Mouse (Mus musculus): ENCODE results near the gene Hist1h2be. TPM values are rescaled to one million over a fixed set of nuclear protein-coding genes. Genes with fewer than 3 reads are reported as not detected.
"Not testable (repeated sequence)": the region's sequence is repeated elsewhere in the genome, so short reads cannot be mapped to it uniquely, and the experiment has no call there.

The Hist1h2be gene
- polyA plus RNA-seq, 1 experiment from 2014 or later = 1.6 TPM

GRCm38 (mm10) chr13:23575864-23576313, 45.0 kb downstream of the Hist1h2be start:
- Histone ChIP-seq H3K4me3 (peak overlapping the region; percentile 42), H3K4me1 (replicated peaks) (peaks cover 37% of the 10 kb centered on the region), H3K9ac (peak overlapping the region; percentile 77), H3K27ac (peak overlapping the region; percentile 82), H3K4me2 (peak overlapping the region; percentile 69)
- not testable (repeated sequence) for H3K27me3 ChIP-seq; ATAC-seq (ENCODE audit: low FRiP score); H3K36me3 ChIP-seq; H3K9me3 ChIP-seq
- WGBS = under 1% methylated on average over 15 of the region's 40 CpGs

GRCm38 (mm10) chr13:23575271-23575851, 45.6 kb downstream of the Hist1h2be start, which contains the start of gene Hist1h3d:
Gene Hist1h3d, plus strand, starts transcription at chr13:23575763.
- Histone ChIP-seq H3K4me1 (replicated peaks) (peaks cover 37% of the 10 kb centered on the region), H3K4me3 (peak within 1 kb of the TSS; percentile 42), H3K27ac (peak within 1 kb of the TSS; percentile 85), H3K27me3 (no peaks in the 10 kb centered on the region), H3K36me3 (no peaks in the 10 kb centered on the region), H3K9ac (peak within 1 kb of the TSS; percentile 77), H3K4me2 (peak within 1 kb of the TSS; percentile 69), H3K9me3 (no peaks in the 10 kb centered on the region)
- WGBS = under 1% methylated on average over 18 of the region's 18 CpGs
- peak; percentile 40 for ATAC-seq (ENCODE audit: low FRiP score)

GRCm38 (mm10) chr13:23574546-23575170, 46.3 kb downstream of the Hist1h2be start:
- Histone ChIP-seq H3K4me1 (replicated peaks) (peaks cover 41% of the 10 kb centered on the region), H3K4me3 (peak overlapping the region; percentile 42), H3K4me2 (peak overlapping the region; percentile 74), H3K27ac (peak overlapping the region; percentile 85)
- not testable (repeated sequence) for H3K27me3 ChIP-seq, H3K36me3 ChIP-seq, H3K9me3 ChIP-seq, H3K9ac ChIP-seq
- 0% methylated on average over 13 of the region's 39 CpGs for WGBS
- ATAC-seq (ENCODE audit: low FRiP score) = peak; percentile 8

- Histone ChIP-seq H3K4me1 (replicated peaks) (peaks cover 41% of the 10 kb centered on the region), H3K27ac (peak within 1 kb of the TSS; percentile 85), H3K4me2 (peak within 1 kb of the TSS; percentile 74), H3K4me3 (peak within 1 kb of the TSS; percentile 42), H3K9ac (peak within 1 kb of the TSS; percentile 49; the same call in 1 of the 2 replicates)
- H3K27me3 ChIP-seq, H3K36me3 ChIP-seq, H3K9me3 ChIP-seq: not testable (repeated sequence)
- WGBS = under 1% methylated on average over 42 of the region's 42 CpGs
- peak; percentile 93 for ATAC-seq (ENCODE audit: low FRiP score)
These were observed 46.9 kb downstream of the Hist1h2be start, which contains the start of the genes Hist1h2bf and Hist1h2ad for GRCm38 (mm10) chr13:23573898-23574524. Gene Hist1h2bf, minus strand, starts transcription at chr13:23574196. Gene Hist1h2ad, plus strand, starts transcription at chr13:23574381.

- Histone ChIP-seq H3K4me3 (peak overlapping the region; percentile 50), H3K27ac (peak overlapping the region; percentile 84), H3K4me2 (peak overlapping the region; percentile 74), H3K9ac (peak overlapping the region; percentile 49; the same call in 1 of the 2 replicates), H3K4me1 (replicated peaks) (peaks cover 41% of the 10 kb centered on the region)
- not testable (repeated sequence) for H3K36me3 ChIP-seq; H3K9me3 ChIP-seq; H3K27me3 ChIP-seq; ATAC-seq (ENCODE audit: low FRiP score)
- 9% methylated on average over 20 of the region's 20 CpGs for WGBS
These were observed 47.7 kb downstream of the Hist1h2be start for GRCm38 (mm10) chr13:23573034-23573897.

- H3K27me3 ChIP-seq = no peaks in the 10 kb centered on the region
- peak overlapping the region; percentile 74 for H3K4me2 ChIP-seq
- no peak for ATAC-seq (ENCODE audit: low FRiP score)
- WGBS = 40% methylated on average over 2 of the region's 2 CpGs
- peak overlapping the region; percentile 81 for H3K9ac ChIP-seq
- no peaks in the 10 kb centered on the region for H3K36me3 ChIP-seq
- H3K4me3 ChIP-seq = peak overlapping the region; percentile 50
- peak overlapping the region; percentile 96 for H3K27ac ChIP-seq
- H3K9me3 ChIP-seq = no peaks in the 10 kb centered on the region
- peaks cover 41% of the 10 kb centered on the region for H3K4me1 ChIP-seq (replicated peaks)
These were observed 48.5 kb downstream of the Hist1h2be start for GRCm38 (mm10) chr13:23572218-23573033.

GRCm38 (mm10) chr13:23571504-23572217, 49.3 kb downstream of the Hist1h2be start:
- Histone ChIP-seq H3K4me1 (replicated peaks) (peaks cover 34% of the 10 kb centered on the region), H3K4me2 (peak overlapping the region; percentile 74), H3K27ac (peak overlapping the region; percentile 96), H3K4me3 (peak overlapping the region; percentile 50), H3K9ac (peak overlapping the region; percentile 81)
- peak; percentile 1; the same call in 1 of the 2 replicates for ATAC-seq (ENCODE audit: low FRiP score)
- not testable (repeated sequence) for H3K27me3 ChIP-seq, H3K9me3 ChIP-seq, H3K36me3 ChIP-seq
- WGBS = under 1% methylated on average over 17 of the region's 34 CpGs

GRCm38 (mm10) chr13:23571022-23571503, 49.9 kb downstream of the Hist1h2be start, which contains the start of the genes Hist1h2ae and Hist1h2bg:
Gene Hist1h2ae, minus strand, starts transcription at chr13:23571220.
Gene Hist1h2bg, plus strand, starts transcription at chr13:23571396.
- under 1% methylated on average over 18 of the region's 18 CpGs for WGBS
- peak within 1 kb of the TSS; percentile 81 for H3K9ac ChIP-seq
- ATAC-seq (ENCODE audit: low FRiP score) = peak; percentile 92

GRCm38 (mm10) chr13:23570261-23571021, 50.5 kb downstream of the Hist1h2be start:
- Histone ChIP-seq H3K9ac (peak overlapping the region; percentile 67), H3K27ac (peak overlapping the region; percentile 96), H3K4me2 (peak overlapping the region; percentile 74), H3K4me3 (peak overlapping the region; percentile 50), H3K4me1 (replicated peaks) (peaks cover 26% of the 10 kb centered on the region)
- not testable (repeated sequence) for H3K9me3 ChIP-seq, H3K36me3 ChIP-seq, H3K27me3 ChIP-seq
- ATAC-seq (ENCODE audit: low FRiP score) = peak; percentile 52
- 3% methylated on average over 21 of the region's 41 CpGs for WGBS

More at GRCm38 (mm10) chr13:23571022-23571503, 49.9 kb downstream of the Hist1h2be start, which contains the start of the genes Hist1h2ae and Hist1h2bg:
- peak within 1 kb of the TSS; percentile 96 for H3K27ac ChIP-seq
- no peaks in the 10 kb centered on the region for H3K27me3 ChIP-seq
- H3K9me3 ChIP-seq = no peaks in the 10 kb centered on the region
- H3K4me1 ChIP-seq (replicated peaks) = peaks cover 28% of the 10 kb centered on the region
- no peaks in the 10 kb centered on the region for H3K36me3 ChIP-seq
- H3K4me2 ChIP-seq = peak within 1 kb of the TSS; percentile 74
- peak within 1 kb of the TSS; percentile 50 for H3K4me3 ChIP-seq

- no peak overlapping the region for H3K4me2 ChIP-seq
- H3K4me1 ChIP-seq (replicated peaks) = peaks cover 3% of the 10 kb centered on the region; the same call in 1 of the 2 replicates
- H3K36me3 ChIP-seq = no peaks in the 10 kb centered on the region
- no peaks in the 10 kb centered on the region for H3K9me3 ChIP-seq
- 91% methylated on average over 2 of the region's 2 CpGs for WGBS
- no peaks in the 10 kb centered on the region for H3K27me3 ChIP-seq
- no peak for ATAC-seq (ENCODE audit: low FRiP score)
- H3K9ac ChIP-seq = no peak overlapping the region
- H3K4me3 ChIP-seq = no peak overlapping the region
- peak overlapping the region; percentile 95 for H3K27ac ChIP-seq
These were observed 56.4 kb downstream of the Hist1h2be start for GRCm38 (mm10) chr13:23564482-23564881.

Data from hindbrain, embryonic 13.5 days (tissue).